Mouse (Mus musculus): ENCODE results near the gene Nyap2.

DNA sequence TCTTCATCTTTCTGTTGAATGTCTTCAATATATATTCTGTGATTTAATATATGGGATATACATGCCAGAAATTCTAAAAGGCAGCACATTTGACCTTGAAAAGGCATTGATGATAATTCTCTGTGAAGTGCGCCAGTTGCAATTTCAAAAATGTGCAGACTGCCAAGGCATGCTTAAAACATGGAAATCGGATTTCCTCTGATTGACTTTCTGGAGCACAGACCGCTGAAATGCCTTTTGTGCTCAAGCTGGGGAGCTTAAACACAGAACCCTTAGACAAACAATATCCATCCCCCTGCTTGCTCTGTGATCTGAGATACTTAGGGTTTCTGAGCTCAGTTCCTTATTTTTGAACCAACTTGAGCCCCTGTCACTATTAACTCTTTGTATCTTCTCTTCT, 14.2 kb downstream of the Nyap2 start:
- TF ChIP-seq CTCF (conservative IDR thresholded peaks at IDR 0.05; ENCODE audit: low read length) (no peak), POU5F1 (IDR thresholded peaks at IDR 0.05; ENCODE audit: borderline replicate concordance, low read length) (no peak)

Measured in E14TG2a.4 (cell line).